Mouse (Mus musculus) erythroblast, embryonic 14.5 days (primary cell): ENCODE data around the gene Mark4.

Source experiments
- GATA1 ChIP-seq: IDR thresholded peaks from 2 replicates; pipeline ENCODE4 v1.6.1; 2012; ENCODE audit warnings: low read length, inconsistent platforms, mixed read lengths
- TAL1 ChIP-seq: IDR thresholded peaks from 3 replicates; pipeline ENCODE4 v1.6.1; 2012; ENCODE audit warnings: low read length, inconsistent platforms, mixed read lengths

- no peak for TF ChIP-seq GATA1
- no peak for TF ChIP-seq TAL1
Measured at GRCm38 (mm10) chr7:19496214-19496555, 37.6 kb upstream of the Mark4 start.
